ENCODE assay signal across 15 mouse cellular contexts in the genomic region with DNA sequence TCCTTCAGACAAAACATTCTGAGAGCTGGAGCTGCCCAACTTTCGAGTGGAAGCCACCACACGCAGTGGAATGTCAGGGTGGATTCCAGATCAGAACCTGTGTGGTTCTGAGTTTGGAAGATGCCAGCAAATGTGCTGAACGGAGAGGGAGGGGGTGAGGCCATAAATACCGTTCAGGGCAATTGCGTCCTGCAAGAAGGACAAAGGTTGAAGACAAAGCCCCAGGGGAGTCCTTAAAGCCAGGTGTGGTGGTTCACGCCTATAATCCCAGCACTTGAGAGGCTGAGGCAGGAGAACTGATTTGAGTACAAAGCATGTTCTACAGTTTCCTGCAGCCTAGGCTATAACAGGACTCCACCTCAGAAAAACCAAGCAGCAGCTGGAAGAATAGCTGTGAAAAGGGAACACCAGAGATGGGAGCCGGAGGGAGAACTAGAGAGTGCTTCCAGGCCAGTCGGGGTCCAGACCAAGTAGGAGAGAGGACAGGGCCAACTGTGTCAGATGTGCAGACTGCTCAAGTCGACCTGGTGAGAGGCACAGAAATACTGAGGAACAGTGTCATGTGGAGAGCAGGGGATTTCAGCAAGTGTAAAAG. TPM values are rescaled to one million over a fixed set of nuclear protein-coding genes. Genes with fewer than 3 reads are reported as not detected.
DNase-seq lines count a peak whose midpoint lies in the region; ATAC-seq and TF ChIP-seq lines count a peak whose summit lies in the region.
"Had no signal": no experiment of that assay in that cellular context is flagged by ENCODE, and none has a peak within 500 bp of the region (broad histone marks: within the 10 kb centered on the region; RNA-seq: fewer than 3 reads in every experiment).

No protein-coding gene starts in this region.

- H3K4me3 ChIP-seq in kidney, embryonic 16.5 days (ENCODE audit: low read length): no peak overlapping the region
- H3K4me3 ChIP-seq in kidney, embryonic 14.5 days (ENCODE audit: low read length): no peak overlapping the region
- H3K4me3 ChIP-seq in E14TG2a.4 (replicated peaks; ENCODE audit: low read length): peak overlapping the region; percentile 5; the same call in 1 of the 2 replicates
- H3K4me3 ChIP-seq in intestine, postnatal 0 days (ENCODE audit: low read depth, low read length): no peak overlapping the region
- H3K4me3 ChIP-seq: embryonic facial prominence, embryonic 12.5 days; forebrain, embryonic 13.5 days; neural tube, embryonic 13.5 days had no signal

- H3K27ac ChIP-seq in kidney, embryonic 16.5 days (ENCODE audit: low read length): peak overlapping the region; percentile 20; the same call in 1 of the 2 replicates
- H3K27ac ChIP-seq in kidney, embryonic 14.5 days (ENCODE audit: low read depth, low read length): no peak overlapping the region
- H3K27ac ChIP-seq in intestine, postnatal 0 days (ENCODE audit: low read depth, low read length): peak overlapping the region; percentile 1; the same call in 1 of the 2 replicates
- H3K27ac ChIP-seq: embryonic facial prominence, embryonic 12.5 days; forebrain, embryonic 13.5 days; neural tube, embryonic 13.5 days had no signal

- TF ChIP-seq CTCF in E14TG2a.4 (conservative IDR thresholded peaks at IDR 0.05; ENCODE audit: low read length): no peak
- TF ChIP-seq CTCF in intestine, postnatal 0 days (IDR thresholded peaks at IDR 0.05; ENCODE audit: low read depth): no peak

- 0 out of 2 replicates have a peak overlapping the region, but pooled peaks have one; percentile 3 for H3K9ac ChIP-seq in kidney, embryonic 16.5 days (replicated peaks; ENCODE audit: low read length)
- H3K9ac ChIP-seq in kidney, embryonic 14.5 days (ENCODE audit: low read depth, low read length): no peak overlapping the region
- H3K9ac ChIP-seq in intestine, postnatal 0 days (ENCODE audit: low read depth, low read length): no peak overlapping the region
- H3K9ac ChIP-seq: embryonic facial prominence, embryonic 12.5 days; forebrain, embryonic 13.5 days; lung, embryonic 14.5 days; neural tube, embryonic 13.5 days had no signal

- H3K4me2 ChIP-seq in kidney, embryonic 16.5 days (replicated peaks; ENCODE audit: low read depth, low read length): no peak overlapping the region
- no peak overlapping the region for H3K4me2 ChIP-seq in kidney, embryonic 14.5 days (replicated peaks; ENCODE audit: low read depth, low read length)
- peak overlapping the region; percentile 49 for H3K4me2 ChIP-seq in intestine, postnatal 0 days (replicated peaks; ENCODE audit: low read depth)
- H3K4me2 ChIP-seq: embryonic facial prominence, embryonic 12.5 days; forebrain, embryonic 13.5 days; lung, embryonic 14.5 days; neural tube, embryonic 13.5 days had no signal

- peaks cover 47% of the 10 kb centered on the region for H3K4me1 ChIP-seq in kidney, embryonic 16.5 days (ENCODE audit: insufficient read depth, low read length)
- peaks cover 15% of the 10 kb centered on the region for H3K4me1 ChIP-seq in kidney, embryonic 14.5 days (ENCODE audit: control insufficient read depth, insufficient read depth, low read length)
- H3K4me1 ChIP-seq in E14TG2a.4 (replicated peaks; ENCODE audit: low read depth, low read length): peaks cover 67% of the 10 kb centered on the region
- H3K4me1 ChIP-seq in intestine, postnatal 0 days (replicated peaks; ENCODE audit: control insufficient read depth, insufficient read depth, low read length): peaks cover 6% of the 10 kb centered on the region

- 40% methylated on average over 9 of the region's 9 CpGs for WGBS in kidney, embryonic 16.5 days
- 44% methylated on average over 9 of the region's 9 CpGs for WGBS in kidney, embryonic 14.5 days
- WGBS in intestine, postnatal 0 days: 32% methylated on average over 9 of the region's 9 CpGs

- DNase-seq in cerebellum, adult 9-10 months: peak; percentile 34
- DNase-seq in cerebellum, postnatal 4 days (ENCODE audit: low spot score in 2 of 2): no peak
- no peak for DNase-seq in thymus, postnatal 0 days (ENCODE audit: low spot score)
- DNase-seq: lung, embryonic 14.5 days had no signal

- H3K36me3 ChIP-seq in kidney, embryonic 16.5 days (ENCODE audit: insufficient read depth, low read length): no peaks in the 10 kb centered on the region
- H3K36me3 ChIP-seq in kidney, embryonic 14.5 days (ENCODE audit: control insufficient read depth, insufficient read depth, low read length): no peaks in the 10 kb centered on the region
- H3K36me3 ChIP-seq in E14TG2a.4 (ENCODE audit: insufficient read depth, low read length): peaks cover 5% of the 10 kb centered on the region; the same call in 1 of the 2 replicates
- H3K36me3 ChIP-seq in intestine, postnatal 0 days (ENCODE audit: control insufficient read depth, insufficient read depth): no peaks in the 10 kb centered on the region
- H3K36me3 ChIP-seq: neural tube, embryonic 13.5 days had no signal

- ATAC-seq in kidney, embryonic 16.5 days (ENCODE audit: low FRiP score, low TSS enrichment): no peak
- no peak for ATAC-seq in kidney, embryonic 14.5 days (ENCODE audit: low FRiP score, low TSS enrichment)
- ATAC-seq in intestine, postnatal 0 days: no peak
- no peak for ATAC-seq in monocyte, adult 5-6 weeks (replicated peaks; ENCODE audit: insufficient number of reproducible peaks, low FRiP score, low TSS enrichment, poor library complexity, severe bottlenecking)
- ATAC-seq: forebrain, embryonic 13.5 days; Patski had no signal

- H3K27me3 ChIP-seq in kidney, embryonic 16.5 days (ENCODE audit: insufficient read depth, low read length): no peaks in the 10 kb centered on the region
- H3K27me3 ChIP-seq in kidney, embryonic 14.5 days (ENCODE audit: control insufficient read depth, insufficient read depth, low read length): no peaks in the 10 kb centered on the region
- H3K27me3 ChIP-seq in E14TG2a.4 (ENCODE audit: insufficient read depth, low read length): peaks cover 12% of the 10 kb centered on the region; the same call in 1 of the 2 replicates
- no peaks in the 10 kb centered on the region for H3K27me3 ChIP-seq in intestine, postnatal 0 days (replicated peaks; ENCODE audit: control insufficient read depth, insufficient read depth, low read length)
- H3K27me3 ChIP-seq: embryonic facial prominence, embryonic 12.5 days; neural tube, embryonic 13.5 days; Patski had no signal

- H3K9me3 ChIP-seq in kidney, embryonic 16.5 days (ENCODE audit: low read length): no peaks in the 10 kb centered on the region
- H3K9me3 ChIP-seq in kidney, embryonic 14.5 days (ENCODE audit: control insufficient read depth, low read length): no peaks in the 10 kb centered on the region
- H3K9me3 ChIP-seq in E14TG2a.4 (ENCODE audit: low read length): no peaks in the 10 kb centered on the region
- H3K9me3 ChIP-seq in intestine, postnatal 0 days (ENCODE audit: control insufficient read depth): no peaks in the 10 kb centered on the region
- H3K9me3 ChIP-seq: embryonic facial prominence, embryonic 12.5 days; forebrain, embryonic 13.5 days; neural tube, embryonic 13.5 days had no signal

RNA-seq across cellular contexts. Expression of a gene that starts 4.5 kb away (rescaled TPM):
- 117 and 134 TPM in 2 replicates for polyA plus RNA-seq in kidney, embryonic 16.5 days (2015; fragmentation: Nextera tagmentation; extraction: Ambion mirVana)
- polyA plus RNA-seq in kidney, embryonic 14.5 days (2014; fragmentation: Nextera tagmentation; extraction: Ambion mirVana): 153 and 178 TPM in 2 replicates
- polyA plus RNA-seq in intestine, postnatal 0 days (2015; fragmentation: Nextera tagmentation; extraction: Ambion mirVana): 51.8 and 60.0 TPM in 2 replicates
- total RNA-seq in monocyte, adult 5-6 weeks (2017): 374 to 583 TPM (median 393 TPM) in 3 replicates
- 98.3 and 107 TPM in 2 replicates for polyA plus RNA-seq in thymus, postnatal 0 days (2015; fragmentation: Nextera tagmentation; extraction: Ambion mirVana)

RNA-seq across cellular contexts. Expression of a gene that starts 7.6 kb away (rescaled TPM):
- 18.3 and 19.0 TPM in 2 replicates for polyA plus RNA-seq in kidney, embryonic 16.5 days (2015; fragmentation: Nextera tagmentation; extraction: Ambion mirVana)
- polyA plus RNA-seq in kidney, embryonic 14.5 days (2014; fragmentation: Nextera tagmentation; extraction: Ambion mirVana): 16.1 and 19.3 TPM in 2 replicates
- polyA plus RNA-seq in intestine, postnatal 0 days (2015; fragmentation: Nextera tagmentation; extraction: Ambion mirVana): 15.2 and 16.7 TPM in 2 replicates
- 55.9 to 84.5 TPM (median 72.8 TPM) in 3 replicates for total RNA-seq in monocyte, adult 5-6 weeks (2017)
- 113 and 114 TPM in 2 replicates for polyA plus RNA-seq in thymus, postnatal 0 days (2015; fragmentation: Nextera tagmentation; extraction: Ambion mirVana)

RNA-seq across cellular contexts. Expression of a gene that starts 16.2 kb away (rescaled TPM):
- 24.5 and 30.3 TPM in 2 replicates for polyA plus RNA-seq in kidney, embryonic 16.5 days (2015; fragmentation: Nextera tagmentation; extraction: Ambion mirVana)
- 18.5 and 21.9 TPM in 2 replicates for polyA plus RNA-seq in kidney, embryonic 14.5 days (2014; fragmentation: Nextera tagmentation; extraction: Ambion mirVana)
- 0.97 and 0.98 TPM in 2 replicates for polyA plus RNA-seq in intestine, postnatal 0 days (2015; fragmentation: Nextera tagmentation; extraction: Ambion mirVana)
- total RNA-seq in monocyte, adult 5-6 weeks (2017): 71.7 to 98.5 TPM (median 90.4 TPM) in 3 replicates
- polyA plus RNA-seq in thymus, postnatal 0 days (2015; fragmentation: Nextera tagmentation; extraction: Ambion mirVana): 57.8 and 62.9 TPM in 2 replicates
- polyA plus RNA-seq: forebrain, embryonic 13.5 days; neural tube, embryonic 13.5 days had no signal

RNA-seq across cellular contexts. Expression of a gene that starts 25.9 kb away (rescaled TPM):
- polyA plus RNA-seq in kidney, embryonic 16.5 days (2015; fragmentation: Nextera tagmentation; extraction: Ambion mirVana): 7.2 and 8.6 TPM in 2 replicates
- 4.1 and 4.2 TPM in 2 replicates for polyA plus RNA-seq in kidney, embryonic 14.5 days (2014; fragmentation: Nextera tagmentation; extraction: Ambion mirVana)
- 5.1 and 6.4 TPM in 2 replicates for polyA plus RNA-seq in intestine, postnatal 0 days (2015; fragmentation: Nextera tagmentation; extraction: Ambion mirVana)
- 48.2 to 62.0 TPM (median 61.5 TPM) in 3 replicates for total RNA-seq in monocyte, adult 5-6 weeks (2017)
- 39.8 and 42.2 TPM in 2 replicates for polyA plus RNA-seq in thymus, postnatal 0 days (2015; fragmentation: Nextera tagmentation; extraction: Ambion mirVana)
- polyA plus RNA-seq: forebrain, embryonic 13.5 days; neural tube, embryonic 13.5 days had no signal

RNA-seq across cellular contexts. Expression of a gene that starts 34.8 kb away (rescaled TPM):
- polyA plus RNA-seq in kidney, embryonic 16.5 days (2015; fragmentation: Nextera tagmentation; extraction: Ambion mirVana): 0.52 and 0.82 TPM in 2 replicates
- 0.51 and 0.76 TPM in 2 replicates for polyA plus RNA-seq in kidney, embryonic 14.5 days (2014; fragmentation: Nextera tagmentation; extraction: Ambion mirVana)
- polyA plus RNA-seq in intestine, postnatal 0 days (2015; fragmentation: Nextera tagmentation; extraction: Ambion mirVana): 0.25 and 0.90 TPM in 2 replicates
- 7.8 to 18.9 TPM (median 17.6 TPM) in 3 replicates for total RNA-seq in monocyte, adult 5-6 weeks (2017)
- polyA plus RNA-seq in thymus, postnatal 0 days (2015; fragmentation: Nextera tagmentation; extraction: Ambion mirVana): 55.0 and 57.1 TPM in 2 replicates
- total RNA-seq: adrenal gland, postnatal 36 days; gastrocnemius, postnatal 4 days had no signal
- polyA plus RNA-seq: forebrain, embryonic 13.5 days; Patski had no signal
